Mouse (Mus musculus) midbrain, embryonic 13.5 days (tissue): ENCODE measurements around the gene Hnrnpl. TPM values are rescaled to one million over a fixed set of nuclear protein-coding genes. Genes with fewer than 3 reads are reported as not detected.

ENCODE experiments used
- ATAC-seq: fragments of 200-750 bp; cut with Nextera tagmentation; 2 replicates; pipeline ENCODE4 v1.8.0; 2017; ENCODE audit warnings: mild to moderate bottlenecking, moderate TSS enrichment, moderate library complexity
- H3K27ac ChIP-seq: fragments of 300-500 bp; sonication (generic); 2 replicates; pipeline ENCODE4 v1.5.1; 2015; ENCODE audit warnings: inconsistent platforms, mild to moderate bottlenecking, moderate library complexity
- H3K27me3 ChIP-seq: fragments of 300-500 bp; sonication (generic); 2 replicates; pipeline ENCODE4 v1.6.1; 2015; ENCODE audit warnings: mild to moderate bottlenecking, inconsistent platforms
- H3K36me3 ChIP-seq: fragments of 300-500 bp; sonication (generic); 2 replicates; pipeline ENCODE4 v1.6.1; 2015; ENCODE audit warnings: mild to moderate bottlenecking, inconsistent platforms
- H3K4me1 ChIP-seq: fragments of 300-500 bp; sonication (generic); replicated peaks from 2 replicates; pipeline ENCODE4 v1.6.1; 2015; ENCODE audit warnings: inconsistent platforms
- H3K4me2 ChIP-seq: fragments of 300-500 bp; sonication (generic); replicated peaks from 2 replicates; pipeline ENCODE4 v1.6.1; 2015; ENCODE audit warnings: moderate library complexity, mild to moderate bottlenecking, inconsistent platforms
- H3K4me3 ChIP-seq: fragments of 300-500 bp; sonication (generic); replicated peaks from 2 replicates; pipeline ENCODE4 v1.5.1; 2015; ENCODE audit warnings: mild to moderate bottlenecking, inconsistent platforms
- H3K9ac ChIP-seq: fragments of 300-500 bp; sonication (generic); replicated peaks from 2 replicates; pipeline ENCODE4 v1.6.1; 2015; ENCODE audit warnings: mild to moderate bottlenecking, inconsistent platforms
- H3K9me3 ChIP-seq: fragments of 300-500 bp; sonication (generic); 2 replicates; pipeline ENCODE4 v1.6.1; 2016; ENCODE audit warnings: mild to moderate bottlenecking, inconsistent platforms
- WGBS: fragments of 180-500 bp; shearing (Covaris S2); methylation state at CpG from one replicate; pipeline ENCODE4 v1.1.7; 2015; 5-methylcytosine and 5-hydroxymethylcytosine counted together
- polyA plus RNA-seq: library from polyadenylated mRNA; unstranded; fragments of >200 nt; fragmentation: Nextera tagmentation; extraction: Ambion mirVana; gene quantifications from 2 replicates; pipeline ENCODE4 v1.2.1, GENCODE M21; 2015

The Hnrnpl gene
- polyA plus RNA-seq, 1 experiment from 2014 or later, result 238 TPM

DNA sequence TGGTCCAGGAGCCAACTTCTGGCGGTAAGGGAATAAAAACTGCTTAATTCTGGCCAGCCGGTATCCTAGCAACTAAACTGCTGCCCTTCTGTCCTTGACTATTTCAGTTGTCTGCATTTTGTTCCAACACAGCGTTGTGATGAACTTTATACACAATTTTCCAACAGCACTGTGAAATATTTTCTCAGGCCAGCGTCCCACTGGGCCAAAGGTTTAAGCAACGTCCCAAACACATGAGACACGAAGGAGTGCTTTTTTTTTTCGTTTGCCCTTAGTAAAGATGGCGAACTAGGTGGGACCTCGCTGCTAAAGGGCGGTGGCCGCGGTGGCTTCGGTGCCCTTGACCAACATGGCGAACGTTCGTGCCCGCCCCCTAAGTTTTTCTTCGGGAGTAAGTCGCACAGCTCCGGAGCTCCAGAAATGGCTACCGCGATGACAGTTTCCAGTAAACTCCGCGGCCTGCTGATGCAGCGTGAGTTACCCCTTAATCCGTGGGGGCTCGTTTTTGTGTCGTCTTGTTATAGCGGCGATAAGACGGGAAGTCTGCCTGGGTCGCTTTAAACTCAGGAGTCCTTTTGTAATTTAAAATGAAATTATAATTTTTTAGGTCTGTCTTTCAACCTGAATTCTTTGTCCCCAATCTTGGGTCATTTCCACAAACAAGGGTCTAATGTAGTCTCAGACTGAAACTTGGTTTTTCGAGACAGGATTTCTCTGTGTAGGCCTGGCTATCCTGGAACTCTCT is 16.8 kb downstream of the Hnrnpl start, which contains the start of gene Ech1:
Gene Ech1 (plus strand): TSS at position 277 of the 745 bp plus-strand sequence.
- H3K27me3 ChIP-seq, result no peaks in the 10 kb centered on the region
- ATAC-seq, result peak; percentile 86

DNA sequence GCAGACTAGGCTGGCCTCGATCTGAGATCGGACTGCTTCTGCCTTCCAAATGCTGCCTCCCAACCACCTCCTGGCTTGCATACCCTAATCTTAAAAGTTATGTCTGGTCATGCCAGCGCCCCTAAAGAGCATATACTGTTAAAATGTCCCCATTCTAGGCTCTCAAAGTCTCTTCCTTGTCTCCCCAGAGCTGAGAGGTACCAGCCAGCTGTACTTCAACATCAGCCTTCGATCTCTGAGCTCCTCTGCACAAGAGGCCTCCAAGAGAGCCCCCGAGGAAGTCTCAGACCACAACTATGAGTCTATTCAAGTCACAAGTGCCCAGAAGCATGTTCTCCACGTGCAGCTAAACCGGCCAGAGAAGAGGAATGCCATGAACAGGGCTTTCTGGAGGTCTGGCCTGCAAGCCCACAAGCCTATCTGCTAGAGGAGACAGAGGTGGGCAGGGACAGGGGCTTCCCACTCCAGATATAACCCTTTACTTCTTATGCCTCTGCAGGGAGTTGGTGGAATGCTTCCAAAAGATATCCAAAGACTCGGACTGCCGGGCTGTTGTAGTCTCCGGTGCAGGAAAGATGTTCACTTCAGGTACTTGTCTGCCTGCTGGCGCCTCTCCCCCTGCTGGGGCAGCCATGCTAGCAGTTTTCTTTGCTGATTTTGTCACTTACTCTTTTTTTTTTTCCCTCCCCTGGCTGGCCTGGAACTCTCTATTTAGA is 17.5 kb downstream of the Hnrnpl start:
- 64% methylated on average over 11 of the region's 11 CpGs for WGBS
- peak overlapping the region; percentile 51 for H3K4me3 ChIP-seq
- ATAC-seq, result peak; percentile 31; the same call in 1 of the 2 replicates
- H3K4me2 ChIP-seq, result peak overlapping the region; percentile 56
- no peaks in the 10 kb centered on the region for H3K9me3 ChIP-seq
- peaks cover 35% of the 10 kb centered on the region for H3K36me3 ChIP-seq
- peaks cover 26% of the 10 kb centered on the region for H3K4me1 ChIP-seq
- no peaks in the 10 kb centered on the region for H3K27me3 ChIP-seq
- 0 out of 2 replicates have a peak overlapping the region, but pooled peaks have one; percentile 20 for H3K27ac ChIP-seq
- peak overlapping the region; percentile 66 for H3K9ac ChIP-seq

More for the DNA sequence above, 16.8 kb downstream of the Hnrnpl start, which contains the start of gene Ech1:
- H3K9me3 ChIP-seq, result no peaks in the 10 kb centered on the region
- H3K4me1 ChIP-seq, result peaks cover 34% of the 10 kb centered on the region
- H3K4me2 ChIP-seq, result peak within 1 kb of the TSS; percentile 56
- H3K36me3 ChIP-seq, result peaks cover 36% of the 10 kb centered on the region
- H3K9ac ChIP-seq, result peak within 1 kb of the TSS; percentile 66
- peak within 1 kb of the TSS; percentile 51 for H3K4me3 ChIP-seq
- H3K27ac ChIP-seq, result peak within 1 kb of the TSS; percentile 80
- WGBS, result 2% methylated on average over 33 of the region's 33 CpGs

DNA sequence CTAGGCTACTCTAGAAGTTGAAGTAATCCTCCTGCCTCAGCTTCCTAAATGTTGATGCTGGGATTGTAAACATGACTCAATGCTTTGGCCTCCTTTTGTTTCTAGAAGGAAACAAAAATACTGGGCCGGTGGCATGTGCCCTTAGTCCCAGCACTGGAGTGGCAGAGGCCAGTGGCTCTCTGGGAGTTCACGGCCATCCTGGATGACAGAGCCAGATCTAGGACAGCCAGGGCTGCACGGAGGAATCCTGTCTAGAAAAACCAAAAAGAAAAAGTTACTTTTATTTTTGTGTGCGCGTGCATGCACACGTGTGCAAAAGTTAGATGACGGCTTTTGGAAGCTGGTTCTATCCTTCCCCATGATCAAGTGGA is 18.0 kb downstream of the Hnrnpl start:
- no peak overlapping the region for H3K4me2 ChIP-seq

DNA sequence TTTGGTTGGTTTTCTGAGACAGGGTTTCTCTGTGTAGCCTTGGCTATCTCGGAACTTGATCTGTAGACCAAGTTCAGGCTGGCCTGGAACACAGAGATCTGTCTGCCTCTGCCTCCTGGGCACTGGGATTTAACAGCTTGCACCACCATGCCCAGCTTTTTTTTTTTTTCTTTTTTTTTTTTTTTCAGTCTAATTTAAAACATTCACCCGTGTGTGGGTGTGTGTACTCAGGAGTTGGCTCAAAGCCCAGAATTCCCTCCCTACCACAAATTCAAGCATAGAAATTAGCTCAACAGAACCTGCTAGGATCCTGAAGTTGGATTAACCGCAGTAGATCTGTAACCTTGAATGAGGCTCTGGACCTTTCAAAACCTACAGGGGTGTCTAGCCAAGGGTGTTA is 19.0 kb downstream of the Hnrnpl start:
- Histone ChIP-seq H3K4me1 (peaks cover 19% of the 10 kb centered on the region), H3K27me3 (no peaks in the 10 kb centered on the region), H3K4me2 (no peak overlapping the region), H3K36me3 (peaks cover 34% of the 10 kb centered on the region), H3K27ac (no peak overlapping the region), H3K4me3 (no peak overlapping the region), H3K9ac (no peak overlapping the region), H3K9me3 (no peaks in the 10 kb centered on the region)
- WGBS, result 66% methylated on average over 3 of the region's 3 CpGs
- no peak for ATAC-seq

More for the DNA sequence above, 18.0 kb downstream of the Hnrnpl start:
- Histone ChIP-seq H3K9ac (no peak overlapping the region), H3K4me3 (no peak overlapping the region), H3K4me1 (peaks cover 21% of the 10 kb centered on the region), H3K27ac (no peak overlapping the region), H3K27me3 (no peaks in the 10 kb centered on the region), H3K9me3 (no peaks in the 10 kb centered on the region), H3K36me3 (peaks cover 35% of the 10 kb centered on the region)
- WGBS, result 91% methylated on average over 7 of the region's 7 CpGs
- ATAC-seq, result no peak

DNA sequence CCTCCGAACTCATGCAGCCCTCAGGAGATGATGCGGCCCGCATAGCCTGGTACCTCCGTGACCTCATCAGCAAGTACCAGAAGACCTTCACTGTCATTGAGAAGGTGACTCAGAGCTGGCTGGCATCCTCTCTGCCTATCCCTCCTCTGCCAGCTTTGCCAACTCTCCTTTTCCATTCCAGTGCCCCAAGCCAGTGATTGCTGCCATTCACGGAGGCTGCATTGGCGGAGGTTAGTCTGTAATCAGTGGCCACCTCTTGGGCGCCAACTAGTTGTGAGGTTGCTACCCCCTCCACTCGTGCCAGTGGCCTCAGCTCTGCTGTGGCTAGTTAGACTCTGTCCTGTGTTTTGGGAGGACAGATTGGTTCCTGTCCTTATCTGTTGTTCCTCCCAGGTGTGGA is 21.5 kb downstream of the Hnrnpl start:
- Histone ChIP-seq H3K9ac (no peak overlapping the region), H3K4me3 (no peak overlapping the region), H3K9me3 (no peaks in the 10 kb centered on the region), H3K27me3 (no peaks in the 10 kb centered on the region), H3K4me1 (peaks cover 8% of the 10 kb centered on the region), H3K27ac (no peak overlapping the region), H3K4me2 (no peak overlapping the region), H3K36me3 (peaks cover 25% of the 10 kb centered on the region)
- no peak for ATAC-seq
- 96% methylated on average over 8 of the region's 8 CpGs for WGBS

DNA sequence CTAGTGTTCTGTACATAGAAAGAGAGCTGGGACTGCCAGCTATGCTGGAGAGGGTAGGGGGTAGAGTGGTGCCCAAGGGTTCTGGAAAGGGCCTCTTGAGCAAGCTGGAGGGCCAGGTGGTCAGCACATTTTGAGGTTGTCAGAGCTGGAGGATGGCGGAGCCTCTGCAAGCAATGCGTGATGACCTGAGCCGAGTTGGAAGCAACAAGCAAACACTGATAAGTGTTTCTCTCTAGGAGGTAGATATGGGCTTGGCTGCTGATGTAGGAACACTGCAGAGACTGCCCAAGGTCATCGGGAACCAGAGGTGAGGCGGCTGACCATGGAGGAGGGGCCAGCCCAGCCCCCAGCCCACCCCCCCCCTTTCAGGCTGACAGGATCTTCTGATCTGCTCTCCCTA is 22.6 kb downstream of the Hnrnpl start:
- H3K27ac ChIP-seq, result no peak overlapping the region
- H3K4me2 ChIP-seq, result no peak overlapping the region
- ATAC-seq, result no peak
- WGBS, result 95% methylated on average over 5 of the region's 5 CpGs
- no peak overlapping the region for H3K4me3 ChIP-seq
- H3K4me1 ChIP-seq, result peaks cover 2% of the 10 kb centered on the region
- H3K9ac ChIP-seq, result no peak overlapping the region
- H3K9me3 ChIP-seq, result no peaks in the 10 kb centered on the region
- H3K27me3 ChIP-seq, result no peaks in the 10 kb centered on the region
- peaks cover 25% of the 10 kb centered on the region for H3K36me3 ChIP-seq

DNA sequence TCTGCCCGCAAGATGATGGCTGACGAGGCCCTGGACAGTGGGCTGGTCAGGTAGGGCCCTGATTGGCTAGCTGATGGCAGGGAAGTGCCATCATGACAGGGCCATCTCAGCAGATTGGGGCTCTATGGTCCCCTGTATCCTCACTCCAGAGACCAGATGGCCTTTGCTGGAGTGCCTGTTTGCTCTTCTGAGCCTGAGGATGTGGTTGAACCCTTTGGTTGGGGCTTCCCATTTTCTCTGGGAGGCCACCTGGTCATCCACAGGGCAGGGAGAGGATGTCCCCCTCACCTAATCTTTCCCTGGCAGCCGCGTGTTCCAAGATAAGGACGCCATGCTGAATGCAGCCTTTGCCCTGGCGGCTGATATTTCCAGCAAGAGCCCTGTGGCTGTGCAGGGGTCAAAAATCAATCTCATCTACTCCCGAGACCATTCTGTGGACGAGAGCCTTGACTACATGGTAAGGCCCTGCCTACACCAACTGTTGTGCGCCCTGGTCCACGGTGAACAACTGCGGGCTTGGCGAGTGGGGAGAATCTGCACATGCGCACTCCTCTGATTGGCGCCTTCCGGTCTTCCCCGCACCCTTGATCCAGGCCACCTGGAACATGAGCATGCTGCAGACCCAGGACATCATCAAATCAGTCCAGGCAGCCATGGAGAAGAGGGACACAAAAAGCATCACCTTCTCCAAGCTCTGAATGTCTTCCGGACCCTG is 23.2 kb downstream of the Hnrnpl start:
- no peaks in the 10 kb centered on the region for H3K9me3 ChIP-seq
- peaks cover 25% of the 10 kb centered on the region for H3K36me3 ChIP-seq
- no peak for ATAC-seq
- H3K4me2 ChIP-seq, result no peak overlapping the region
- H3K27me3 ChIP-seq, result no peaks in the 10 kb centered on the region
- H3K4me3 ChIP-seq, result no peak overlapping the region
- H3K9ac ChIP-seq, result no peak overlapping the region
- H3K27ac ChIP-seq, result no peak overlapping the region
- WGBS, result 92% methylated on average over 17 of the region's 17 CpGs
- H3K4me1 ChIP-seq, result no peaks in the 10 kb centered on the region

DNA sequence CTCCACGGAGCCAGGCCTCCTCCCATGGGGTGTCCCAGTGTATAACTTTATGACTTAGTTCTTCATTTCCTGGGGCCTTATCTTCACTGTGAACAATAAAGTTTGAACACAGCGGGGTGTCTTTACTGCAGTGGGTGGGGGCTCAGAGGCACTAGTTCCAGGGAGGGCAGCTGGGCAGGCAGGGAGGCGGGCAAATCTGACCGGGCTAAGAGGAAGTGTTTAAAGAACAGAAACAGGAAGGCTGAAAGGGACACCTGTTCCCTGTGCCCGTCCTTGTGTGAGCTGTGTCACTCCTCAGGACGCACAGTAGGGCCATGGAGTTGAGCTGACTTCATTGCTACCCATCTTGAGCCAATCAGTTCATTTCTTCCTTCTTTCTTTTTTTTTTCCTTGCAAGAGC is 23.8 kb downstream of the Hnrnpl start:
- H3K4me3 ChIP-seq, result no peak overlapping the region
- H3K9me3 ChIP-seq, result no peaks in the 10 kb centered on the region
- H3K4me1 ChIP-seq, result no peaks in the 10 kb centered on the region
- no peak overlapping the region for H3K27ac ChIP-seq
- no peak for ATAC-seq
- H3K36me3 ChIP-seq, result peaks cover 25% of the 10 kb centered on the region
- no peaks in the 10 kb centered on the region for H3K27me3 ChIP-seq
- no peak overlapping the region for H3K9ac ChIP-seq
- WGBS, result 84% methylated on average over 6 of the region's 6 CpGs
- no peak overlapping the region for H3K4me2 ChIP-seq

DNA sequence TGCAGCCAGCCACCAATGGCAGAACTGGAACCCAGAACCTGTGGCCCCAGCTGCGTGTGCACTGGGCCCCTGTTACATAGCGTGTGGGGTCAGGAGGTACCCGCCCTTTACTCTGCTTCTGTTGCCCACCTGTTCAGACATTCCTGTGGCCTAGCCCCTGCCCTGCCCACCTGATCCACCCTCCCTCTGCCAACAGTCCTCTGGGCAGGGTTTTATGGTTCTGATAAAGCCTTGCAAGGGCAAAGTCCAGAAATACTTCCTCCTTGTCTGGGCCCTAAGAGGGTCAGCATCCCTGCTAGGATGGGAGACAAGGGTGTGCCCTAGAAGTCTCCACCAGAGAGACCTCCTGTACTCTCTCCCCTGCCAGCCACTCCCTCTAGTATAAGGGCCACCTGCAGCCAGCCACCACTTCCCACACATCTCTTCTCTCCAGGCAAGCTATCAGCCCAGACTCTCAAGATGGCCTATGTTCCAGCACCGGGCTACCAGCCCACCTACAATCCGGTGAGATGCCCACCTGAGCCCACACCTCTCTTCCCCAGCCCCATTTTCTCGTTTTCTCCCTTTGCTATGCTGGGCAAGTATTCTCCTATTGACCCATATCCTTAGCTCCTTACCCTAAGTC is 25.5 kb downstream of the Hnrnpl start, which contains the start of gene Lgals4:
Gene Lgals4 (plus strand): TSS at position 132 of the 625 bp plus-strand sequence.
- 81% methylated on average over 6 of the region's 6 CpGs for WGBS
- ATAC-seq, result no peak

DNA sequence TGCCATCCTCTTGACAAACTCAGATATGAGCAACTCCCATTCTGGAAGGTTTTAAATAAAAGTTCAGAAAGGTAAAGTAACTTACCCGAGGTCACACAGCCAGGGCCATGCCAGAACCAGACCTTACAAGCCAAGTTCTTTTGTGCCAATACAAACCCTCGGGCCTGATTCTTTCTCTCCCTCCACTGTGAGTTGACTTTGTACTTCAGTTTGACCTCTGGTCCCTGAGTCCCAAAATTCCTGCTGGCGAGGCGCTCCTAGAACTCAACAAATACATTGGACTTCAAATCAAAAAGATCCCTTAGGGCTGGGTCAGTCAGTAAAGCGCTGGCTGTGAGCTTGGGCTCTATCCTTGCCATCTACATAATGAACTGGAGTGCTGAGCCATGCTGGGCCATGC is 28.6 kb downstream of the Hnrnpl start:
- Histone ChIP-seq H3K4me2 (no peak overlapping the region), H3K27ac (no peak overlapping the region), H3K4me3 (no peak overlapping the region), H3K27me3 (no peaks in the 10 kb centered on the region), H3K4me1 (no peaks in the 10 kb centered on the region), H3K9ac (no peak overlapping the region), H3K9me3 (no peaks in the 10 kb centered on the region), H3K36me3 (peaks cover 3% of the 10 kb centered on the region; the same call in 1 of the 2 replicates)
- WGBS, result 82% methylated on average over 5 of the region's 5 CpGs
- ATAC-seq, result no peak

More for the DNA sequence above, 25.5 kb downstream of the Hnrnpl start, which contains the start of gene Lgals4:
- no peaks in the 10 kb centered on the region for H3K27me3 ChIP-seq
- H3K9me3 ChIP-seq, result no peaks in the 10 kb centered on the region
- H3K27ac ChIP-seq, result no peak within 1 kb of the TSS
- H3K9ac ChIP-seq, result no peak within 1 kb of the TSS
- no peaks in the 10 kb centered on the region for H3K4me1 ChIP-seq
- no peak within 1 kb of the TSS for H3K4me3 ChIP-seq
- H3K36me3 ChIP-seq, result peaks cover 25% of the 10 kb centered on the region
- no peak within 1 kb of the TSS for H3K4me2 ChIP-seq

DNA sequence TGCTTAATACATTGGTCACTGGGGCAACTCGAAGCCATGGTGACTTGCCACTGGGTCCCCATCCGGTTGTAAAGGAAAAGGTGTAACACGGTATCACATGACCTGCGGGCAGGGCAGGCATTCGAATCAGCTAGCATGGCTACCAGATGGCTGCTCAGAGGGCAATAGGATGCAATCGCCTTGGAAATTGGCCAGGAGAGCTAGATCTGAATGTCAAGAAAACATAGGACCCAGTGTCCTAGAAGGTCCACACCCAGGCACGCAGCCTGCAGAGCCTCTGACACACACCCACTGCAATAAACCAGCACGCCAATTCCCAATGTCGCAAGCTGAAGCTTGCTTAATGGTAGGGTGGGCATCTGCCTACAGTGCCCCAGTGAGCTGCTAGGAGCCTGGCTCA is 30.0 kb downstream of the Hnrnpl start:
- Histone ChIP-seq H3K9ac (no peak overlapping the region), H3K27ac (no peak overlapping the region), H3K4me1 (no peaks in the 10 kb centered on the region), H3K27me3 (no peaks in the 10 kb centered on the region), H3K36me3 (no peaks in the 10 kb centered on the region), H3K4me2 (no peak overlapping the region), H3K9me3 (no peaks in the 10 kb centered on the region), H3K4me3 (no peak overlapping the region)
- no peak for ATAC-seq
- WGBS, result 87% methylated on average over 9 of the region's 9 CpGs
